Mouse (Mus musculus): ENCODE measurements around the gene Kcnh1. TPM values are rescaled to one million over a fixed set of nuclear protein-coding genes. Genes with fewer than 3 reads are reported as not detected.

Kcnh1 gene
- polyA plus RNA-seq, 1 experiment: 0.14 TPM

DNA sequence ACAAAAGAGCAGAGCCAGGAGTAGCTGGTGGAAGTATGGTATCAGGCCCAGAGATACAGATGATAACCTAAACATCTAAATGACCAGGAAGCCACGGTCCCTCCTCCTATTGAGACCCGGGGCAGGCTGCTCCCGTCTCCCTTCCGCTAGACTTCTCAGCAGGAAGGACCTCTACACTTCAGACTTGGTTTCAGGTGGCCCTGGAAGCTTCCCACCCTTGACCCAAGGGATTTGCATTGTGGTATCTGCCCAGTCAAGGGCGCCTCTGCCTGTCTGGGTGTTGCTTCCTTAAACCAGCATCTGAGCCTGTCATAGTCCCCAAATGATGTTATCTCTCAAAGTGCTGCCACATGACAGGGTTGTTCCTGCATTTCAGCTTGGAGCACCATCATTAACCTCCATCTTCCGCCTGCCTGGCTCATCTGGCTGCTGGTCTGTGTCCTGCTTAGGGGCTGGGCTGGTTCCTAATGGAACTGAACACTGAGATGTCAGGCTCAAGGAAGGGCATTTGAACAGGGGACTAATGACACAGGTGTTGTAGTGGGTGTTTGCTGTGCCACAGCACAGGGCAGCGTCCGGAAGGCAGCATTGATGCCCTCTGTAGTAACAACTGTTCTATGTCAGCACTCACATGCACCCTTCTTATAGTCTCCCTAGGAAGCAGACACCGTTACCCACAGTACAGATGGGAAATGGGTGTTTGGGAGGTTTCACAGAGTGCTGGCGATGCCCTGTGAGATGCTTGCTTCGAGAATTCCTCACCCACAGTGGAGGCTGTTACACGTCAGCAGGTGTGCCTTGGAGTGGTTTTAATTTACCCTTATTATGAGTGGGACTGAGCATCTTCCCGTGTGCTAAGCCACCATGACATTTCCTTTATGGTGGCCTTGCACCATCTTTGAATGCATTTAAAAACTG lies 299.6 kb downstream of the Kcnh1 start:
- TF ChIP-seq CTCF (IDR thresholded peaks at IDR 0.05; ENCODE audit: control insufficient read depth, insufficient read depth, insufficient replicate concordance, low read depth, low read length) (no peak), POLR2A (IDR thresholded peaks at IDR 0.05; ENCODE audit: control insufficient read depth, low read depth, low read length) (no peak)
- Histone ChIP-seq H3K4me3 (ENCODE audit: control insufficient read depth, low read depth, low read length) (no peak overlapping the region), H3K27ac (ENCODE audit: control insufficient read depth, insufficient read depth, low read depth, low read length) (no peak overlapping the region), H3K27me3 (ENCODE audit: control insufficient read depth, insufficient read depth, low read length) (no peaks in the 10 kb centered on the region), H3K4me1 (ENCODE audit: control insufficient read depth, insufficient read depth, low read length) (no peaks in the 10 kb centered on the region), H3K36me3 (ENCODE audit: control insufficient read depth, insufficient read depth, low read length) (no peaks in the 10 kb centered on the region)

DNA sequence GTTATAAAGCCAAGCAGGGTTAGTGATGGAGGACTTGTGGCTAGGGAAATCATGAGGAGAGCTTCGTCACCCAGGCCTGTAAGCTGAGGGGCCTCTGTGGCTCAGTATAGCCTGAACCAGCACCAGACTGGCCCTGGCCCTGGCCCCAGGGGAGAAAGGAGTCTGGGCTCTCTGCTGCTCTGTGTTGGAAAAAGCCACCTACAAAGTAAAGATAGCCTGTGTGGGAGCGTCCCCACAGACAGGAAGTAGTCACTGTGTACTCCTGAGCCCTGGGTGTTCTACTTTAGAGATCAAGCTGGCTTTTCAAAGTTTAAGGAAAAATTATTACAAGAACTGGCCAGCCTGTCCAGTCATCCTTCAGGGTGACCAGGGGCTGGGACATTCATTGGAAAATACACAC lies 306.9 kb downstream of the Kcnh1 start:
- H3K36me3 ChIP-seq (ENCODE audit: control insufficient read depth, insufficient read depth, low read length): no peaks in the 10 kb centered on the region
- no peak overlapping the region for H3K4me3 ChIP-seq (ENCODE audit: control insufficient read depth, low read depth, low read length)
- H3K27ac ChIP-seq (ENCODE audit: control insufficient read depth, insufficient read depth, low read depth, low read length): no peak overlapping the region
- no peaks in the 10 kb centered on the region for H3K27me3 ChIP-seq (ENCODE audit: control insufficient read depth, insufficient read depth, low read length)
- no peak for TF ChIP-seq CTCF (IDR thresholded peaks at IDR 0.05; ENCODE audit: control insufficient read depth, insufficient read depth, insufficient replicate concordance, low read depth, low read length)
- no peak for TF ChIP-seq POLR2A (IDR thresholded peaks at IDR 0.05; ENCODE audit: control insufficient read depth, low read depth, low read length)
- no peaks in the 10 kb centered on the region for H3K4me1 ChIP-seq (ENCODE audit: control insufficient read depth, insufficient read depth, low read length)

DNA sequence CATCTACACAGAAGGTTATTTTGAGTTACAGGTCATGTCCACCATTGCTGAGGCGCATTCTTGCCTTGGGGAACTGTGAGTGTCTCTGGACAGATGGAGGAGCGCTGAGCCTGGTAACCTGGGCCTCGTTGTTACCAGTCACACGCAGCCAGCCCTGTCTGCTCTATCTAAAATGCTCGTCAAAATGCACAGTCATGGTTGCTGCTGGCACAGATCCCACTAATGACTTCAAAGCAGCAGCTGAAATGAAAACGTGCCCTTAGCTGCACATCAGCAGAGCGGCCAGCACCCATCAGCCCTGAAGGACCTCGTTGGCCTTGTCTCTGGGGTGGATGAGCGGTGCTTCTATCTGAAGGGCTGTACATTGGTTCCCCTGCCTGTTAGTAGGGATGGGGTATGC lies 311.4 kb downstream of the Kcnh1 start:
- Histone ChIP-seq H3K27me3 (ENCODE audit: control insufficient read depth, insufficient read depth, low read length) (no peaks in the 10 kb centered on the region), H3K27ac (ENCODE audit: control insufficient read depth, insufficient read depth, low read depth, low read length) (no peak overlapping the region), H3K36me3 (ENCODE audit: control insufficient read depth, insufficient read depth, low read length) (no peaks in the 10 kb centered on the region), H3K4me3 (ENCODE audit: control insufficient read depth, low read depth, low read length) (no peak overlapping the region), H3K4me1 (ENCODE audit: control insufficient read depth, insufficient read depth, low read length) (no peaks in the 10 kb centered on the region)
- TF ChIP-seq POLR2A (IDR thresholded peaks at IDR 0.05; ENCODE audit: control insufficient read depth, low read depth, low read length) (no peak), CTCF (IDR thresholded peaks at IDR 0.05; ENCODE audit: control insufficient read depth, insufficient read depth, insufficient replicate concordance, low read depth, low read length) (no peak)

DNA sequence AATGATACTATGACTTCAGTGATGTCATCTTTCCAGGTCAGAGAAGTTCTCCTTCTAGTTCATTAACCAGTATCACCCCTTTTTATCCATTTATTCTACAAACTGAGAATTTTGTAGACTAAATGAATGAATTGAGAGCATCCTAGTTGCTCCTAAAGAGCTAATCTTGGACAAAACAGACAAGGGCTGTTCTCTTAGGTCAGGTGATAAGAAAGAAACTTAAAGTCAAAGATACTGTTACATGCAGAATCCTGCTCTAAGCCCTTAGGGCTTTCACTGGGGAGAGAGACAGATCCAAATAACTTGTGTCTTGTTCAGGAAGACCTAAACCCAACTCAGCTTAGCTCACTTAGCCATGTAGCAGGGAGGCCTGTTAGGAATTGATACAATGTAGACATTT lies 312.3 kb downstream of the Kcnh1 start:
- Histone ChIP-seq H3K4me1 (ENCODE audit: control insufficient read depth, insufficient read depth, low read length) (no peaks in the 10 kb centered on the region), H3K4me3 (ENCODE audit: control insufficient read depth, low read depth, low read length) (no peak overlapping the region), H3K27me3 (ENCODE audit: control insufficient read depth, insufficient read depth, low read length) (no peaks in the 10 kb centered on the region), H3K36me3 (ENCODE audit: control insufficient read depth, insufficient read depth, low read length) (no peaks in the 10 kb centered on the region), H3K27ac (ENCODE audit: control insufficient read depth, insufficient read depth, low read depth, low read length) (no peak overlapping the region)
- TF ChIP-seq CTCF (IDR thresholded peaks at IDR 0.05; ENCODE audit: control insufficient read depth, insufficient read depth, insufficient replicate concordance, low read depth, low read length) (no peak), POLR2A (IDR thresholded peaks at IDR 0.05; ENCODE audit: control insufficient read depth, low read depth, low read length) (no peak)

DNA sequence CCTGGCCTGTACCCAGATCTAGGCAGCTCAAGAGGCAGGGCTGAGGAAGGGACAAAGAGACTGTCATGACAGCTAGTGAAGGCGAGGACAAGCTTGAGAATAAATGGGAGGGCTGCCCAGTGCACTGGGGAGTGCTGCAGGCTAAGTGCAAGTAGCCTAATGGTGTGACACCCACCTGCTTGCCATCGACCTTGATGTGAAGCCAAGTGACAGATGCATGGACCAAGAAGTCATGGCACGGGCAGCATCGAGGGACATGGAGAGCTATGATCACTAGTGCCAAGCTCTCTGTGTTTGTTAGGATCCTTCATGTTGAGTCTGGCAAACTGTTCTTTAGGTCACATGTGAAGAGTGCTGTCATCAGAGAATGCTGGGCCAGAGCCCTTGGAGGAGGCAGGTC lies 313.1 kb downstream of the Kcnh1 start:
- Histone ChIP-seq H3K4me1 (ENCODE audit: control insufficient read depth, insufficient read depth, low read length) (no peaks in the 10 kb centered on the region), H3K4me3 (ENCODE audit: control insufficient read depth, low read depth, low read length) (no peak overlapping the region), H3K27ac (ENCODE audit: control insufficient read depth, insufficient read depth, low read depth, low read length) (no peak overlapping the region), H3K36me3 (ENCODE audit: control insufficient read depth, insufficient read depth, low read length) (no peaks in the 10 kb centered on the region), H3K27me3 (ENCODE audit: control insufficient read depth, insufficient read depth, low read length) (no peaks in the 10 kb centered on the region)
- TF ChIP-seq CTCF (IDR thresholded peaks at IDR 0.05; ENCODE audit: control insufficient read depth, insufficient read depth, insufficient replicate concordance, low read depth, low read length) (no peak), POLR2A (IDR thresholded peaks at IDR 0.05; ENCODE audit: control insufficient read depth, low read depth, low read length) (no peak)

DNA sequence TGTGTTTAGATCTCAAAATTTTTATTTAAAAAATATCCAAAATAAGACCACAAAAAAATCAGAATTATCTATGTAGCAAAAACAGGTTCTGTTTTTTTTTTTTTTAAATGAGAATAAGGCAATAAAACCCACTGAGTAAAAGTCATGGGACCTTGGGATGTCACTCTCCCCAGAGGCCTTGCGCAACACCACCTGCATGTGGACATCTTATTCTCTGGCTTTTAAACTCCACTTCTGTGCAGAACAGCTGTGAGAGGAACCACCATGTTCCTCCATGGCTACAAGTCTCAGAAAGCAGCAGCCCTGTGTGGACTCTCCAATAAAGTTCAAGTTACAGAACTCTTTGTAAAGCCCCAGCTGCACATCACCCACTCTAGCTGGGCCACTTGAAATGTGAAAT lies 322.2 kb downstream of the Kcnh1 start:
- Histone ChIP-seq H3K36me3 (ENCODE audit: control insufficient read depth, insufficient read depth, low read length) (no peaks in the 10 kb centered on the region), H3K27ac (ENCODE audit: control insufficient read depth, insufficient read depth, low read depth, low read length) (no peak overlapping the region), H3K4me3 (ENCODE audit: control insufficient read depth, low read depth, low read length) (no peak overlapping the region), H3K4me1 (ENCODE audit: control insufficient read depth, insufficient read depth, low read length) (no peaks in the 10 kb centered on the region), H3K27me3 (ENCODE audit: control insufficient read depth, insufficient read depth, low read length) (no peaks in the 10 kb centered on the region)
- TF ChIP-seq CTCF (IDR thresholded peaks at IDR 0.05; ENCODE audit: control insufficient read depth, insufficient read depth, insufficient replicate concordance, low read depth, low read length) (no peak), POLR2A (IDR thresholded peaks at IDR 0.05; ENCODE audit: control insufficient read depth, low read depth, low read length) (no peak)

DNA sequence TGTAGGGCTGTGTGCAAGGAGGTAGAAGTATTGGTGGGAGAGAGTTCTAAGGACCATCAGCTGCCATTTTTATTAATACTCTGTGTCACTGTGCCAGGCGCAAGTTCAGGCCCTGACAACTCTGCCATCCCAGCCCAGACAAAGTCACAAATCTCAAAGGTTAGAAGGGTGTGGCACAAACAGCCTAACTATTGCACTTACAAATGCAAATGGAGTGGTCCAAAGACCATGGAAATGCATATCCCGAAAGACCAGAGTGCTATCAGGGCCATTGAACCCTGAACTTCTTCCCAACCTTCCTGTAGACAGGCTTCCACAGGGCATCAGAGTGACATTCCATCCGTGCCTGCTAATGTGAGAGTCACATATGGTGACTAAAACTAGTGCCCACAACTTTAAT lies 324.8 kb downstream of the Kcnh1 start:
- TF ChIP-seq POLR2A (IDR thresholded peaks at IDR 0.05; ENCODE audit: control insufficient read depth, low read depth, low read length): no peak
- TF ChIP-seq CTCF (IDR thresholded peaks at IDR 0.05; ENCODE audit: control insufficient read depth, insufficient read depth, insufficient replicate concordance, low read depth, low read length): no peak
- H3K27me3 ChIP-seq (ENCODE audit: control insufficient read depth, insufficient read depth, low read length): no peaks in the 10 kb centered on the region
- no peak overlapping the region for H3K27ac ChIP-seq (ENCODE audit: control insufficient read depth, insufficient read depth, low read depth, low read length)
- H3K4me3 ChIP-seq (ENCODE audit: control insufficient read depth, low read depth, low read length): no peak overlapping the region
- H3K4me1 ChIP-seq (ENCODE audit: control insufficient read depth, insufficient read depth, low read length): no peaks in the 10 kb centered on the region
- no peaks in the 10 kb centered on the region for H3K36me3 ChIP-seq (ENCODE audit: control insufficient read depth, insufficient read depth, low read length)

Measured in testis, adult 2 months (tissue).